Mouse (Mus musculus): ENCODE results near the gene Sptbn1. TPM values are rescaled to one million over a fixed set of nuclear protein-coding genes. Genes with fewer than 3 reads are reported as not detected.

Gene Sptbn1
- polyA plus RNA-seq, 1 experiment from 2014 or later, result 19.2 TPM

DNA sequence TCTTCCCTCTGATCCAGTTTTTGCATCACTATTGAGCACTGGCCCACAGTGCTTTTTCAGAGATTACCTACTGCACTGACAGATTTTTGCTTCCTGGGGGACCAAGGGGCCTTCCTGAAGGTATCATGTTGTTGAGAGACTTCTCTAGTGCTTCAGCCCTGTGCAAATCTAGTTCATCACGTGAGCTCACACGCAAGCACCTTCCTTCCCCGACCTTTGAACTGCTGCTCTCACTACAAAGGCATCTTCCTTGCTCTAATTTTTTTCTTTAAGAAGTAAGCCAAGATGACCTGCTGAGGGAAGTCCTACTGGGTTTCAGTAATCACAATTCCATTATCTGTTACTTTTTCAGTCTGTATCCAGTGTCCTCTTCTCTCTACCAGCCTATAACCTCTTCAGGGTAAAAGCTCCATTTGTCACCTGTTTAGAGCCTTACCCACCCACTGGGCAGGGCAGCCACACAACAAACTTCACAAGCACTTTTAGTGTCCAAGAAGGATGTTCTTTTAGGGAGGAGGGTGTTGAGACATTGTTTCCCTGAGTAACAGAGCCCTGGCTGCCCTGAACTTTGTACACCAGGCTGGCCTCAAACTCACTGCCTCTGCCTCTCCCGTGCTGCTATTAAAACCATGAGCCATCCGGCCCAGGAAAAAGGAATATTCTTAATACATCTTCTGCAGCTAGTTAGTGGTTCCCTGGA lies 103.3 kb downstream of the Sptbn1 start:
- 0 out of 2 replicates have a peak overlapping the region, but pooled peaks have one; percentile 9 for H3K27ac ChIP-seq (ENCODE audit: low read depth)
- H3K9me3 ChIP-seq (ENCODE audit: low read length), result no peaks in the 10 kb centered on the region
- no peaks in the 10 kb centered on the region for H3K36me3 ChIP-seq (replicated peaks; ENCODE audit: insufficient read depth, low read length)
- no peak for ATAC-seq
- H3K4me1 ChIP-seq (ENCODE audit: insufficient read depth), result peaks cover 52% of the 10 kb centered on the region
- H3K27me3 ChIP-seq (ENCODE audit: insufficient read depth, low read length), result no peaks in the 10 kb centered on the region
- no peak for DNase-seq
- no peak overlapping the region for H3K4me3 ChIP-seq (ENCODE audit: low read depth, low read length)
- no peak overlapping the region for H3K4me2 ChIP-seq (ENCODE audit: low read depth, low read length)
- TF ChIP-seq CTCF (IDR thresholded peaks at IDR 0.05; ENCODE audit: low read depth) (no peak), EP300 (IDR thresholded peaks at IDR 0.05; ENCODE audit: low read depth) (no peak)
- H3K9ac ChIP-seq (replicated peaks), result no peak overlapping the region
- 57% methylated on average over 5 of the region's 5 CpGs for WGBS (ENCODE audit: insufficient replicate concordance)

DNA sequence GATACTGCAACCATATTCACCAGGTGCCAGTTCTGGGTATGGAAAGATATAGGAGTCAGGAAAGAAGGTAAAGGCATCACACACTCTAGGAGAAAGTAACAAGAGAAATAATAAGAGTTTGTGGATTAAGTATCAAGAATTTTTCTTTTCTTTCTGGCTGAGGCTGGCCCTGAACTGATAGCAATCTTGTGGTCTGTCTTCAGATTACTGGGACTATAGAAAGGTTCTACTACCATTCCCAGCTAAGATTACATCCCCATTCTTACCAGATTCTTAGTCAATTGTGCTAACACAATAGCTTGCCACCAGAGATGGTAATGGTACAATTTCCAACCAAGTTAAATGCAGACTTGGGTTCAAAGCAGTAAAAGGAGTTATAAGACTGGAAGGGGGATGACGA lies 104.1 kb downstream of the Sptbn1 start:
- TF ChIP-seq CTCF (IDR thresholded peaks at IDR 0.05; ENCODE audit: low read depth) (no peak), EP300 (IDR thresholded peaks at IDR 0.05; ENCODE audit: low read depth) (no peak)
- Histone ChIP-seq H3K4me1 (ENCODE audit: insufficient read depth) (peaks cover 60% of the 10 kb centered on the region), H3K4me3 (ENCODE audit: low read depth, low read length) (no peak overlapping the region), H3K4me2 (ENCODE audit: low read depth, low read length) (no peak overlapping the region), H3K27ac (ENCODE audit: low read depth) (no peak overlapping the region), H3K27me3 (ENCODE audit: insufficient read depth, low read length) (no peaks in the 10 kb centered on the region), H3K36me3 (replicated peaks; ENCODE audit: insufficient read depth, low read length) (peaks cover 6% of the 10 kb centered on the region), H3K9me3 (ENCODE audit: low read length) (no peaks in the 10 kb centered on the region), H3K9ac (replicated peaks) (no peak overlapping the region)
- ATAC-seq, result no peak
- no peak for DNase-seq
- WGBS (ENCODE audit: insufficient replicate concordance), result 76% methylated on average over 1 of the region's 1 CpGs

DNA sequence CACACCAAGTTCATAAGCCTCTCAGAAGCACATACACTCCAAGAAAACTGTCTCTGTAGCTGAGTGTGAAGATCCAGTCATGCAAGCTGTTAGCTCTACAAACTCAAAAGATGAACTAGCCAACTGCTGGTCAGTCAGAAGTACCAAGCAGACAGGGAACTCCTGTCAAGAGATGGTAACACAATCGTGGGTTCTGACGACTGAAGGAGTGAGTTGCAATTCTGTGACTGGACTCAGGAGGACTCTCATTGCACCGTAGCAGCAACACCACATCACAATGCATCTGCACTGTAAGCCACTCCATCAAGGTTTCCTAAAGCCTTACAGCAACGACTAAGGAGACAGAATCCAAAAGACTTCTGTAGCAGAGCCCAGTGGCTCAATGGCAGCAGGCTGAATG lies 104.9 kb downstream of the Sptbn1 start:
- no peak overlapping the region for H3K9ac ChIP-seq (replicated peaks)
- no peak overlapping the region for H3K4me3 ChIP-seq (ENCODE audit: low read depth, low read length)
- no peak overlapping the region for H3K27ac ChIP-seq (ENCODE audit: low read depth)
- ATAC-seq, result no peak
- peaks cover 68% of the 10 kb centered on the region for H3K4me1 ChIP-seq (ENCODE audit: insufficient read depth)
- 43% methylated on average over 4 of the region's 4 CpGs for WGBS (ENCODE audit: insufficient replicate concordance)
- H3K9me3 ChIP-seq (ENCODE audit: low read length), result no peaks in the 10 kb centered on the region
- no peaks in the 10 kb centered on the region for H3K27me3 ChIP-seq (ENCODE audit: insufficient read depth, low read length)
- no peak for DNase-seq
- peaks cover 13% of the 10 kb centered on the region for H3K36me3 ChIP-seq (replicated peaks; ENCODE audit: insufficient read depth, low read length)
- no peak for TF ChIP-seq CTCF (IDR thresholded peaks at IDR 0.05; ENCODE audit: low read depth)
- TF ChIP-seq EP300 (IDR thresholded peaks at IDR 0.05; ENCODE audit: low read depth), result no peak
- no peak overlapping the region for H3K4me2 ChIP-seq (ENCODE audit: low read depth, low read length)

DNA sequence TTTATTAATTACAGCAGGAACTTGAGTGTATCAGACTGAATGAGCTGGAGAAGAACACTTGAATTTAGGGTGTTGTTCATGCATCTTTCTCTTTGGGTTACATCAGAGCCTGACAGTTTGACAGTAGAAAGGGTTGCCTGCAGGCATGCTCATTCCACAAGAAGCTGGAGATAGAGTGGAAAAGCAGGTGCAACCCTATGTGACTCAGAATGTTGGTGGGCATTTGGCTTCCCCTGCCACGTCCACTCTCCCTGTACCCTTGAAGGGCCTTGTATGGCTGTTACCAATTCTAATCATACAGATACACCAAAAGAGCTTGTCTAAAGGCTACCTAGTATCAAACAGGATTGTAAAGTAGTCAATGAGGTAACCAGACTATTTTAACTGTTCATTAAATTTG lies 106.2 kb downstream of the Sptbn1 start:
- Histone ChIP-seq H3K4me3 (ENCODE audit: low read depth, low read length) (no peak overlapping the region), H3K9ac (replicated peaks) (no peak overlapping the region), H3K9me3 (ENCODE audit: low read length) (no peaks in the 10 kb centered on the region), H3K4me2 (ENCODE audit: low read depth, low read length) (no peak overlapping the region), H3K4me1 (ENCODE audit: insufficient read depth) (peaks cover 60% of the 10 kb centered on the region), H3K36me3 (replicated peaks; ENCODE audit: insufficient read depth, low read length) (peaks cover 14% of the 10 kb centered on the region), H3K27ac (ENCODE audit: low read depth) (peak overlapping the region; percentile 36), H3K27me3 (ENCODE audit: insufficient read depth, low read length) (no peaks in the 10 kb centered on the region)
- WGBS (ENCODE audit: insufficient replicate concordance), result 83% methylated on average over 1 of the region's 1 CpGs
- no peak for DNase-seq
- TF ChIP-seq EP300 (IDR thresholded peaks at IDR 0.05; ENCODE audit: low read depth) (no peak), CTCF (IDR thresholded peaks at IDR 0.05; ENCODE audit: low read depth) (no peak)
- ATAC-seq, result no peak

DNA sequence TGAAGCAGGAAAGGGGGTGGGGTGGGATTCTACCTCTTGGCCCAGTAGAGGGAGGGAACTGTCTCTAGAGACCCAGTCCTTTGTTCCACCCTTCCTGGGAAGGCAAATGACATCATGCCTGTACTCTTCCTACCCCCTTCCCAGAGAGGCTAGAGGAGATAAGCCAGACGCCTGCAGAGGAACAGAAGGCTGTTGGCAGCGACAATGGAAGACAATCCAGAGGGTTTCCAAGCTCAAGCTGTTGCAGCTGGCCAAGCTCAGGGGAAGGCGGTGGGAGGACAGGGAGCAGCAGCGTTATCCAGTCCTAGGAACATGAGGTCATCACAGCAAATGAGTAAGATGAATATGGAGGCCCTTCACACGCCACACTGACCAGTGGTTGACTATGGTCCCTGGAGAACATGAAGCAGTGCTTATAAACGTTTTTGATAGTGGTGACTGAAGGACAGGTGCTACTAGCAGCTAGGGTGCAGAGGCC lies 106.8 kb downstream of the Sptbn1 start:
- Histone ChIP-seq H3K9ac (replicated peaks) (no peak overlapping the region), H3K4me2 (ENCODE audit: low read depth, low read length) (peak overlapping the region; percentile 23), H3K36me3 (replicated peaks; ENCODE audit: insufficient read depth, low read length) (peaks cover 14% of the 10 kb centered on the region), H3K4me1 (ENCODE audit: insufficient read depth) (peaks cover 54% of the 10 kb centered on the region), H3K4me3 (ENCODE audit: low read depth, low read length) (no peak overlapping the region), H3K27me3 (ENCODE audit: insufficient read depth, low read length) (no peaks in the 10 kb centered on the region), H3K27ac (ENCODE audit: low read depth) (peak overlapping the region; percentile 36), H3K9me3 (ENCODE audit: low read length) (no peaks in the 10 kb centered on the region)
- DNase-seq (peak; percentile 34), ATAC-seq (peak; percentile 73)
- TF ChIP-seq CTCF (IDR thresholded peaks at IDR 0.05; ENCODE audit: low read depth) (no peak), EP300 (IDR thresholded peaks at IDR 0.05; ENCODE audit: low read depth) (peak; percentile 68; the same call in 1 of the 2 replicates)
- WGBS (ENCODE audit: insufficient replicate concordance), result 60% methylated on average over 6 of the region's 6 CpGs

DNA sequence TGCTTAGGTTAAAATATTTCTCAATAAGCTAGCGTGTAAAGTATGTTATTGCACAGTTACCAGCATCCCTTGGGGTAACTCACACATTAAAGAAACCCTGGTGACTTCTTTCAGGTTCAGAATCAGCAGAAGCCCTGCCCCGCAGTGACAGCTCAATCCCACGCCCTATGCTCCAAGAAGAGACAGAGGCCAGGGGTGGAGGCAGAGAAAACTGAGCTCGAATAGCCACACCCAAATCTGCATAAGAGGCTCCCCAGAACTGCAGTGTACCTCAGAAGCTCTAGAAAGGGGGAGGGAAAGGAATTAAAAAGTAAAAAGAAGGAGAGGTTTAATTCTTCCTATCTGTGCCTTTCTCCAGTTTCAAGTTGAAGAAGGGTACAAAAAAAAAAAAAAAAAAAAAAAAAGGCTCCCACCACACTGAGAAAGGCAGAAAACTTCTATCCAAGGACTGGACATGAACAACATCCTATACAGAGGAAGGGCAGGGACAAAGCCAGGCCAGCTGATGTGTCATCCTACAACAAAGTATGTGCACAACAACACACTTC lies 107.3 kb downstream of the Sptbn1 start:
- Histone ChIP-seq H3K27ac (ENCODE audit: low read depth) (peak overlapping the region; percentile 36; the same call in 1 of the 2 replicates), H3K27me3 (ENCODE audit: insufficient read depth, low read length) (no peaks in the 10 kb centered on the region), H3K4me2 (ENCODE audit: low read depth, low read length) (peak overlapping the region; percentile 23), H3K4me1 (ENCODE audit: insufficient read depth) (peaks cover 49% of the 10 kb centered on the region), H3K9me3 (ENCODE audit: low read length) (no peaks in the 10 kb centered on the region), H3K36me3 (replicated peaks; ENCODE audit: insufficient read depth, low read length) (peaks cover 14% of the 10 kb centered on the region), H3K4me3 (ENCODE audit: low read depth, low read length) (no peak overlapping the region), H3K9ac (replicated peaks) (no peak overlapping the region)
- DNase-seq (peak; percentile 39), ATAC-seq (peak; percentile 69)
- WGBS (ENCODE audit: insufficient replicate concordance), result 64% methylated on average over 4 of the region's 4 CpGs
- TF ChIP-seq EP300 (IDR thresholded peaks at IDR 0.05; ENCODE audit: low read depth) (no peak), CTCF (IDR thresholded peaks at IDR 0.05; ENCODE audit: low read depth) (no peak)
